Mouse (Mus musculus) T-helper 1 cell (primary cell): ENCODE results near the gene Mark4.

Experiments used
- in situ Hi-C: fragments of 300-600 bp; cut with MboI, MseI; formaldehyde crosslinking; loops from one replicate; pipeline ENCODE4 v1.15.1; 2025; ENCODE audit warnings: high pct_unique_total_duplicates

Gene Mark4

GRCm38 (mm10) chr7:19437048-19437447 is 21.6 kb downstream of the Mark4 start:
- in situ Hi-C loops = no loop called here

GRCm38 (mm10) chr7:19436276-19436675 is 22.3 kb downstream of the Mark4 start:
- in situ Hi-C loops = no loop called here

GRCm38 (mm10) chr7:19432475-19432874 is 26.1 kb downstream of the Mark4 start:
- in situ Hi-C loops = no loop called here

- in situ Hi-C loops = no loop called here
These were observed 28.2 kb downstream of the Mark4 start for GRCm38 (mm10) chr7:19430402-19430801.

GRCm38 (mm10) chr7:19429726-19430125 is 28.9 kb downstream of the Mark4 start:
- in situ Hi-C loops = no loop called here

- in situ Hi-C loops = no loop called here
These were observed 30.5 kb downstream of the Mark4 start for GRCm38 (mm10) chr7:19427999-19428650.

- in situ Hi-C loops = no loop called here
These were observed 31.7 kb downstream of the Mark4 start for GRCm38 (mm10) chr7:19426888-19427287.

GRCm38 (mm10) chr7:19426349-19426748 is 32.3 kb downstream of the Mark4 start:
- in situ Hi-C loops = no loop called here

- in situ Hi-C loops = no loop called here
These were observed 34.6 kb downstream of the Mark4 start for GRCm38 (mm10) chr7:19424051-19424450.

GRCm38 (mm10) chr7:19423083-19423482 is 35.5 kb downstream of the Mark4 start:
- in situ Hi-C loops = no loop called here

GRCm38 (mm10) chr7:19420821-19421636 is 37.6 kb downstream of the Mark4 start:
- in situ Hi-C loops = no loop called here

- in situ Hi-C loops = no loop called here
These were observed 38.5 kb downstream of the Mark4 start for GRCm38 (mm10) chr7:19420121-19420520.

GRCm38 (mm10) chr7:19416590-19416989 is 42.0 kb downstream of the Mark4 start:
- in situ Hi-C loops = no loop called here

- in situ Hi-C loops = loop anchor here (5.0 kb wide), 1 partner anchor 84 kb away; no protein-coding TSS in a partner anchor
These were observed 45.1 kb downstream of the Mark4 start for GRCm38 (mm10) chr7:19413525-19413924.

- in situ Hi-C loops = loop anchor here (5.0 kb wide), 1 partner anchor 86 kb away; no protein-coding TSS in a partner anchor
These were observed 46.8 kb downstream of the Mark4 start for GRCm38 (mm10) chr7:19411783-19412182.

GRCm38 (mm10) chr7:19410766-19411344 is 47.8 kb downstream of the Mark4 start:
- in situ Hi-C loops = loop anchor here (5.0 kb wide), 1 partner anchor 86 kb away; no protein-coding TSS in a partner anchor

GRCm38 (mm10) chr7:19409753-19410152 is 48.9 kb downstream of the Mark4 start:
- in situ Hi-C loops = loop anchor here (5.0 kb wide), 1 partner anchor 88 kb away; no protein-coding TSS in a partner anchor

- in situ Hi-C loops = no loop called here
These were observed 53.2 kb downstream of the Mark4 start for GRCm38 (mm10) chr7:19405417-19405816.

GRCm38 (mm10) chr7:19404476-19404875 is 54.1 kb downstream of the Mark4 start, which contains the start of gene Ckm:
Ckm (plus strand) TSS chr7:19404776.
- in situ Hi-C loops = no loop called here

- in situ Hi-C loops = no loop called here
These were observed 54.8 kb downstream of the Mark4 start, which contains the start of gene Klc3 for GRCm38 (mm10) chr7:19403731-19404296. Klc3 (minus strand) TSS chr7:19404104.

- in situ Hi-C loops = no loop called here
These were observed 56.0 kb downstream of the Mark4 start for GRCm38 (mm10) chr7:19402535-19403112.
